Mouse (Mus musculus): ENCODE results near the gene Dcaf15.

Gene Dcaf15

GRCm38 (mm10) chr8:84101476-84102270 is 2.9 kb downstream of the Dcaf15 start:
- no peak for DNase-seq (ENCODE audit: low spot score in 2 of 2)

GRCm38 (mm10) chr8:84098376-84098775 is 6.2 kb downstream of the Dcaf15 start:
- DNase-seq (ENCODE audit: low spot score in 2 of 2), result no peak

- no peak for DNase-seq (ENCODE audit: low spot score in 2 of 2)
Measured at GRCm38 (mm10) chr8:84096061-84096460, 8.5 kb downstream of the Dcaf15 start.

GRCm38 (mm10) chr8:84090585-84090984 is 14.0 kb downstream of the Dcaf15 start:
- DNase-seq (ENCODE audit: low spot score in 2 of 2), result no peak

- no peak for DNase-seq (ENCODE audit: low spot score in 2 of 2)
Measured at GRCm38 (mm10) chr8:84089277-84089676, 15.3 kb downstream of the Dcaf15 start.

- no peak for DNase-seq (ENCODE audit: low spot score in 2 of 2)
Measured at GRCm38 (mm10) chr8:84087821-84088220, 16.7 kb downstream of the Dcaf15 start.

- DNase-seq (ENCODE audit: low spot score in 2 of 2), result no peak
Measured at GRCm38 (mm10) chr8:84087156-84087555, 17.4 kb downstream of the Dcaf15 start.

- no peak for DNase-seq (ENCODE audit: low spot score in 2 of 2)
Measured at GRCm38 (mm10) chr8:84084341-84085115, 20.0 kb downstream of the Dcaf15 start.

- DNase-seq (ENCODE audit: low spot score in 2 of 2), result no peak
Measured at GRCm38 (mm10) chr8:84083829-84084241, 20.7 kb downstream of the Dcaf15 start.

GRCm38 (mm10) chr8:84079206-84079605 is 25.4 kb downstream of the Dcaf15 start:
- no peak for DNase-seq (ENCODE audit: low spot score in 2 of 2)

- DNase-seq (ENCODE audit: low spot score in 2 of 2), result no peak
Measured at GRCm38 (mm10) chr8:84076849-84077248, 27.7 kb downstream of the Dcaf15 start.

GRCm38 (mm10) chr8:84076412-84076811 is 28.2 kb downstream of the Dcaf15 start:
- DNase-seq (ENCODE audit: low spot score in 2 of 2), result no peak

GRCm38 (mm10) chr8:84073230-84073976 is 31.2 kb downstream of the Dcaf15 start:
- DNase-seq (ENCODE audit: low spot score in 2 of 2), result no peak

GRCm38 (mm10) chr8:84072321-84072720 is 32.2 kb downstream of the Dcaf15 start:
- no peak for DNase-seq (ENCODE audit: low spot score in 2 of 2)

- DNase-seq (ENCODE audit: low spot score in 2 of 2), result no peak
Measured at GRCm38 (mm10) chr8:84071921-84072320, 32.6 kb downstream of the Dcaf15 start.

GRCm38 (mm10) chr8:84070667-84071066 is 33.9 kb downstream of the Dcaf15 start:
- DNase-seq (ENCODE audit: low spot score in 2 of 2), result no peak

- no peak for DNase-seq (ENCODE audit: low spot score in 2 of 2)
Measured at GRCm38 (mm10) chr8:84070241-84070640, 34.3 kb downstream of the Dcaf15 start.

GRCm38 (mm10) chr8:84069750-84070149 is 34.8 kb downstream of the Dcaf15 start:
- DNase-seq (ENCODE audit: low spot score in 2 of 2), result no peak

GRCm38 (mm10) chr8:84069169-84069568 is 35.4 kb downstream of the Dcaf15 start:
- DNase-seq (ENCODE audit: low spot score in 2 of 2), result no peak

GRCm38 (mm10) chr8:84068316-84069035 is 36.1 kb downstream of the Dcaf15 start:
- no peak for DNase-seq (ENCODE audit: low spot score in 2 of 2)

GRCm38 (mm10) chr8:84067911-84068310 is 36.7 kb downstream of the Dcaf15 start:
- DNase-seq (ENCODE audit: low spot score in 2 of 2), result no peak

All from frontal cortex, postnatal 25 days (tissue).